Mouse (Mus musculus): ENCODE results near the gene Cbx2. TPM values are rescaled to one million over a fixed set of nuclear protein-coding genes. Genes with fewer than 3 reads are reported as not detected.

Cbx2 gene
- total RNA-seq, 2 experiments from 2014 or later, result 1.8 to 2.2 TPM

GRCm38 (mm10) chr11:119014455-119014854 lies 8.3 kb upstream of the Cbx2 start:
- DNase-seq (ENCODE audit: low spot score in 2 of 2), result no peak

GRCm38 (mm10) chr11:119017506-119017905 lies 5.3 kb upstream of the Cbx2 start:
- DNase-seq (ENCODE audit: low spot score in 2 of 2), result no peak

DNA sequence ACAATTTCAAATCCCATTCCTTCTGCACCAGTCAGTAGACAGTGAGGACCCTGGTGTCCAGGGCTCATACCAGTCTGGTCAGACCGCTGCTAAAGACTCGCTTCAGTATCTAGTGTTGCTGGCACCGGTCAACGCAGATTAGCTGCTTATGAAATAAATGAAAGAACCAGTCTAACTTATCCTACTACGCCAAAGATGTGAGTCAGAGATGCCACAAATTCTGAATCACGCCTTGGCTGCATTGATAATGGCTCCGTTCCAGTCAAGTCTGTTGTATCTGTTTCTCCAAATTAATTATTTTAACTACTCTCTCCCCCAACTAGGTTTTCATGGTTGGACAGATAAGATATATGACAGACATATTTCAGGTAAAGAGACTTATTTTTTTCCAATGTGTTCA lies 1.6 kb upstream of the Cbx2 start:
- no peak for DNase-seq (ENCODE audit: low spot score in 2 of 2)

DNA sequence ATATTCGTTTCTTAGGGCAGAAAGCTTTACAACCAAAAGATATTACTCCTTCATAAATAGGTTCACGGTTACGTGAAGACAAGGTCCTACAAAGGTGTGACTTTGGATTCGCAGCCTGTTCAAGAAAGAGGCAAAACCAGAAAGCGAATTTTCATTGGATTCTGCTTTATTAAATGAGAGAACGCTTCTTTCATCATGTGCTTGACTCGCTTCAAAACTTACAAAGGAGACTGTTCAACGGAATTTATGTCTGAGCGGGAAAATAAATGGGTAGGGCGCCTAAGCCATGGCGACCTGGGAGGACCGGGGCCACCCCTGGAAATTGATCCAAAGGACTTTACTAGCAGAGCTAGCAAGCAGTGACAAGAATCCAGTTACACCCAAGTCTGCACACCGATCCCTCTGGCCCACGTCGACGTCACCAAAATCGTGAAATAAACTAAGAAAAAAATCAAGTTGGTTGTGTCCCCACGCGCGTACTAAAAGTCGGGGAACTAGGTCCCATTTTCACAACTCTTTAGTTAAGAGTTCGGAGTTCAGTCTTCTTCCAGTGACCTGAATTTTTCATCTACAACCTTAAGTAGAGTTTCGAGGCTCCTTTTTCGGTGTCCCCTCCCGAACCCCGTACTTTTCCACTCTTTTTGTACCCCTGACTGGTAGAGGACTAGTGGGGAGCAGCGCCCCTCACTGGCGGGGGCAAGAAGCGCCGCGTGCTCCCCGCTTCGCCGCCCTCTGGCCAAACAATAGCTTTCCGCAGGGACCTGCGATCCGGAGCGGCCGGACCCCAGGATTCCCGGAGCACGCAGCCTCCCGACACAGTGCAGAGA lies 481 bp upstream of the Cbx2 start:
- DNase-seq (ENCODE audit: low spot score in 2 of 2), result no peak

DNA sequence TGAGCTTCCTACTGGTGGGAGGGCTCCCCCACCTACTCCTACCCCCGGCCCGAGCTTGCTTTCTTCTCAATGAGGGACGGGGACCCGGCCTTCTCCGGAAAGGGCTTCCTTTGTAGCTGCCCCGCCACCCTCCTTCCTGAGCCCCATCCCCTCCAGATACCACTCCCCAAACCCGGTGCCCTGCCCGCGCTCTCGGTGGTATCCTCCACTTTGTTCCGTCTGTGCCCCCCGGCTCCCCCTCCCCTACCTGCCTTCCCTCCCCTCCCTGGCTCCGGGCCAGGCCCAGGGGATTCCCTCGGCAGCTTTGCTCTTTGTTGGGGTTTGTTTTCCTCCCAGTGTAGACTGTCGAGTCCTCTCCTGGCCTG lies 836 bp downstream of the Cbx2 start:
- no peak for DNase-seq (ENCODE audit: low spot score in 2 of 2)

DNA sequence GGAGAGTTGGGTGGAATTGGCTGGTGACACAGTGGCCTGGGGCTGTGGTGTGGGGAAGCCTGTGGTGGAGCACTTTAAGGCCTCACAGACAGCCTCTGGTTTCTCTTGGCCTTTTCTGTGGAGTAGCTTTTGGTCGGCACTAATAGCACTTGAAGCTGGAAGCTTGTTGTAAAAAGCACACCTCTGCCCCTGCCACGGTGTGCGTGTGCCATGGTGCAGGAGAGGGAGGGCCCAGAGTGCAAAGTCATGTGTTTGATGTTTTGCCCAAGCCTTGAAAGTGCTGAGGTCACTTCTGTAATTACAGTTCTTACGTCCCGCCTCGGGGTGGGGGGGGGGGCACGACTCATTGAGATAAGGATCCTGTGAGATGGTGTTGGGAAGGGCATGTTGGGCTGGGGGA lies 1.5 kb downstream of the Cbx2 start:
- no peak for DNase-seq (ENCODE audit: low spot score in 2 of 2)

DNA sequence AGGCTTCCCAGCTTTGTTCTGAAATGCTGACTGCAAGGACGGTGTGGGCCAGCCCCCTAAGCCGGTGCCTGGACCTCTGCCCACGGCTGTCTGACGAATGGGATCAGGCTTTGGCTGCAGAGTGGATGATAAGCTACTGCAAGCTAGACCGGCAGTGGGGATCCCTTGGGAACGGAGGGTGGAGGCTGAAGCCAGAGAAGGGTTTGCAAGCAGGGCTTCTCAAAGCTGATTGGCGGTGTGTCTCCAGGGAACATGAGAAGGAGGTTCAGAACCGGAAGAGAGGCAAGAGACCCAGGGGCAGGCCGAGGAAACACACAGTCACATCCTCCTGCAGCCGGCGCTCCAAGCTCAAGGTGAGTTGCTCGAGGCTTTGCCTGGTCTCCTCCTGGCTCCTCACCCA lies 3.4 kb downstream of the Cbx2 start:
- no peak for DNase-seq (ENCODE audit: low spot score in 2 of 2)

- peak; percentile 77 for DNase-seq (ENCODE audit: low spot score in 2 of 2)
Observed at GRCm38 (mm10) chr11:119033874-119034558, 11.3 kb downstream of the Cbx2 start.

- no peak for DNase-seq (ENCODE audit: low spot score in 2 of 2)
Observed at GRCm38 (mm10) chr11:119034635-119035034, 11.9 kb downstream of the Cbx2 start.

DNA sequence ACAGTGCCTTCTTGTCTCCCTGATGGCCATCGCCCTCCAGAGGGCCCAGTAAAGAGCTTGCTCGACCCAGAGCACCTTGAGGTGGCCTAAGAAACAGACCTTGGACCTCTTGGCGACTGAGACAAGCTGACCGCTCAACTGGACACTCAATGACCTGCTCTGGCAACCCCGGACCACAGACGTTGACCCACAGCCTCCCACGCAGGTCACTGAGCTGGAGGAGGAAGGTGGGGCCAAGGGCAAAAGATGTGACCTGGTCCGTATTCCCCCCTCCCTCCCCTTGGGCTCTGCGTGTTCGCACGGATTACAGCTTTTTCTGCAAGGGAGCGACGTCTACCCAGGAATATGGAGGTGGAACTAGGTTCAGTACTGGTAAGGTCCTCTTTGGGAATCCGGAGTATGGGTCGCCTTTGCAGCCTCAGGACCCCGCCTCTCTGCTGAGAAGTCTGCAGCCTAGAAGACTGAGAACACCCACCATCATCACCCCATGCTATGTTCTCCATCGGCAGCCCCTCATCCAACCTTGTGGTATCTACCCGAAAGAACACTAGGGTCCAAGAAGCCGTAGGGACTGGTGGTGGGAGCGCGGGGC lies 12.4 kb downstream of the Cbx2 start:
- no peak for DNase-seq (ENCODE audit: low spot score in 2 of 2)

DNA sequence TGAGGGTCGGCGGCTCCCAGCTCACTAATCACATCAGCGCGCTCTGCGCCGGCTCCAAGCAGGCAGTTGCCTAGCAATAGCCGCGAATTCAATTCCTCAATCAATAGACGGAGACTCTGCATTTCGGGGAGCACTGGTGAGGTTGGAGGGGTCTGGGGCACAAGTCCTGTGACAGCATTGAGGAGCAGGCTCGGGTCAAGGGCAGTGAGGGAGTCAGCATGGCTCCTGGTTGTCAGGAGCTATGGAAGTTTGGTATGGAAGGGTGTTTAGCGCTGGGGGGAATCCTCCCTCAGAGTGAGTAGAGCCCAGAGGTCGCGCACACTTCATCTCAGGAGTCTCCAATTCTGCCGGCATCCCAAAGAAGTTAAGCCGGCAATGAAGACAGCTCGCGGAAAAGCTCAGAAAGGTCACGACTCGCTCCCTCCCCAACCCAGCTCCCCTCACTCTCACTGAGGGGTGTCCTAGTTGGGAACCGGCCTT lies 13.0 kb downstream of the Cbx2 start:
- DNase-seq (ENCODE audit: low spot score in 2 of 2), result no peak

DNA sequence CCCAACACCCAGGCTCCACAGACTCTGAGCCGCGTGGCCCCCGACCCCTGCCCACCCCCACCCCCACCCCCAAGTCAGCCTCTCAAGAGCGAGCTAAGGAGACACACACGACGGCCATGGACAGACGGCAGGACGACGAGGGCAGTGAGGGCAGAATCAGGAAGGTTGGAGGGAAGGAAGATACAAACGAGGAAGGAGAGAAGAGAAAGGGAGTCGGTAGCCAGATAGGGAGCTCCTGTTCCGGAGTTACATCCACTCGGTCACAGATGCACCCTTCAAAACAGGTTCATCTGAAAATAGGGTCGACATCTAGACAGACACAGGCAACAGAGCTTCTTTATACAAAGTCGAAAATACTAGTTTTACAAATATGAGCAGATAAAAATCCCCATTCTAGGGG lies 13.7 kb downstream of the Cbx2 start:
- DNase-seq (ENCODE audit: low spot score in 2 of 2), result no peak

GRCm38 (mm10) chr11:119036934-119037779 lies 14.4 kb downstream of the Cbx2 start:
- DNase-seq (ENCODE audit: low spot score in 2 of 2), result no peak

- DNase-seq (ENCODE audit: low spot score in 2 of 2), result no peak
Observed at GRCm38 (mm10) chr11:119037780-119038401, 15.1 kb downstream of the Cbx2 start.

DNA sequence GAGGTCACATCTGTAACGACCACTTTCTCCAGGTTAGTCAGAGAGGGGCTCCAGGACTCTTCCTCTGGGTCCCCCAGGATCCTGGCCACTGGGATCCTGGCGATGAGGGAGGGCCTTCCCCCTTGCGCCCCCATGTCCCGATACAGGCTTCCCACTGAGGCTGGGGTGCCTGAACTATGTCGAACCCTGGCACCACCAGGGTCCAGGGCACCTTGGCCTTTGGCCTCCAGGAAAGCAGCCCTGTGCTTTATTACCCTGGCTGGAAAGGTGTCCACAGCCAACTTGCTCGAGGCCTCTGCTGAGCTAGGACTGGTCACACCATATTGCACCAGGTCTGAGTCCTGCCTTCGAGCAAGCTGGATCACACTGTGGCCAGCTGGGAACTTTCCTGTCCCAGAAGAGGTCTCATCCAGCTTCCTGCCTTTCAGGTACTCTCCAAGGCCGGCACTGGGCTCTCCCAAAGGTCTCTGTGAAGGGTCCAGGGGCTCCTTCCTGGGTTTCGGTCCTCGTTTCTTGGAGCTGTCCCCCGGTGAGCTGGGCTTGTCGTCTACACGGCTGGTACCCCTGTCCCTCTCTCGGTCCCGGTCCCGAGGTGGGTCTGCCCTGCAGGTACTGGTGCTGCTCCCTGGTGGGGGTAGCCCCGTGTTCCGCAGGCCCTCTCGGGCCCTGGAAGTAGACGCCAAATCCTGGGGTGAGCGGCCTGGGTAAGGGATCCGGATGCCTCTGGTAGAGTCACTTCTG lies 16.2 kb downstream of the Cbx2 start:
- DNase-seq (ENCODE audit: low spot score in 2 of 2), result no peak

- DNase-seq (ENCODE audit: low spot score in 2 of 2), result no peak
Observed at GRCm38 (mm10) chr11:119039732-119040512, 17.2 kb downstream of the Cbx2 start.

- DNase-seq (ENCODE audit: low spot score in 2 of 2), result peak; percentile 99 to 100
Observed at GRCm38 (mm10) chr11:119040600-119041324, 18.0 kb downstream of the Cbx2 start, which contains the start of gene Cbx8. Cbx8 (minus strand) TSS chr11:119040969.

- no peak for DNase-seq (ENCODE audit: low spot score in 2 of 2)
Observed at GRCm38 (mm10) chr11:119041325-119041716, 18.6 kb downstream of the Cbx2 start.
